Mouse (Mus musculus) lung, embryonic 15.5 days (tissue): ENCODE data around the gene Tctex1d2. TPM values are rescaled to one million over a fixed set of nuclear protein-coding genes. Genes with fewer than 3 reads are reported as not detected.

Experiments
- polyA plus RNA-seq: library from polyadenylated mRNA; unstranded; fragments of >200 nt; fragmentation: Nextera tagmentation; extraction: Ambion mirVana; gene quantifications from 2 replicates; pipeline ENCODE4 v1.2.1, GENCODE M21; 2015

Gene Tctex1d2
- polyA plus RNA-seq, 1 experiment from 2014 or later = 25.6 TPM

Other genes with a start within 250 kb of the Tctex1d2 start
- 0.20 and 0.36 TPM in 2 replicates for gene Bex6, start 239.9 kb upstream of the Tctex1d2 start, polyA plus RNA-seq
- gene Fbxo45, start 172.5 kb upstream of the Tctex1d2 start, polyA plus RNA-seq = 16.6 and 17.2 TPM in 2 replicates
- 19.5 TPM in 2 replicates for gene Wdr53, start 172.5 kb upstream of the Tctex1d2 start, polyA plus RNA-seq
- 0.11 TPM in 1 of 2 replicates, not detected in the other for gene Smco1, start 148.2 kb upstream of the Tctex1d2 start, polyA plus RNA-seq
- gene Rnf168, start 142.2 kb upstream of the Tctex1d2 start, polyA plus RNA-seq = 35.8 and 36.7 TPM in 2 replicates
- 24.2 TPM in 2 replicates for gene Ubxn7, start 87.4 kb upstream of the Tctex1d2 start, polyA plus RNA-seq
- gene Tm4sf19, start 19.2 kb upstream of the Tctex1d2 start, polyA plus RNA-seq = not detected in 2 replicates
- gene Pcyt1a, start 11.2 kb downstream of the Tctex1d2 start, polyA plus RNA-seq = 35.6 and 36.1 TPM in 2 replicates
- 0.08 and 0.39 TPM in 2 replicates for gene Slc51a, start 68.2 kb downstream of the Tctex1d2 start, polyA plus RNA-seq
- gene Zdhhc19, start 76.6 kb downstream of the Tctex1d2 start, polyA plus RNA-seq = not detected in 2 replicates
- 50.5 and 53.8 TPM in 2 replicates for gene Tfrc, start 189.2 kb downstream of the Tctex1d2 start, polyA plus RNA-seq
- 17.2 and 17.6 TPM in 2 replicates for gene Tnk2, start 224.2 kb downstream of the Tctex1d2 start, polyA plus RNA-seq